8 mouse cellular contexts compared by ENCODE assay signal in genomic region chr17:28327673-28328325, GRCm38 (mm10). TPM values are rescaled to one million over a fixed set of nuclear protein-coding genes. Genes with fewer than 3 reads are reported as not detected.
DNase-seq lines count a peak whose midpoint lies in the region; ATAC-seq lines count a peak whose summit lies in the region.

No protein-coding gene starts in this region.

- peak overlapping the region; percentile 86 for H3K4me3 ChIP-seq in forebrain, embryonic 13.5 days
- H3K4me3 ChIP-seq in midbrain, embryonic 10.5 days, result peak overlapping the region; percentile 100

- DNase-seq in layer of hippocampus, adult 11-12 months (ENCODE audit: low spot score), result peak; percentile 55
- no peak for DNase-seq in layer of hippocampus, postnatal 36 days
- peak; percentile 59 for DNase-seq in ZHBTc4 (ENCODE audit: low read depth, low spot score)
- peak; percentile 74 for DNase-seq in kidney, postnatal 14 days
- no peak for DNase-seq in midbrain, embryonic 10.5 days (ENCODE audit: low spot score)
- DNase-seq in thymus, postnatal 14 days, result no peak

- peak; percentile 50 for ATAC-seq in forebrain, embryonic 13.5 days
- no peak for ATAC-seq in activated CD4-positive, CD25-positive, alpha-beta regulatory T cell, adult 4 months

- H3K36me3 ChIP-seq in forebrain, embryonic 13.5 days (ENCODE audit: poor library complexity, severe bottlenecking), result peaks cover 52% of the 10 kb centered on the region
- H3K36me3 ChIP-seq in midbrain, embryonic 10.5 days, result peaks cover 80% of the 10 kb centered on the region

- no peaks in the 10 kb centered on the region for H3K27me3 ChIP-seq in forebrain, embryonic 13.5 days
- H3K27me3 ChIP-seq in midbrain, embryonic 10.5 days (ENCODE audit: low read depth, poor library complexity, severe bottlenecking), result no peaks in the 10 kb centered on the region

- H3K9me3 ChIP-seq in forebrain, embryonic 13.5 days (replicated peaks), result no peaks in the 10 kb centered on the region
- peaks cover 7% of the 10 kb centered on the region for H3K9me3 ChIP-seq in midbrain, embryonic 10.5 days (replicated peaks)

- peak overlapping the region; percentile 95 for H3K27ac ChIP-seq in forebrain, embryonic 13.5 days
- peak overlapping the region; percentile 97 for H3K27ac ChIP-seq in midbrain, embryonic 10.5 days (replicated peaks)

- peaks cover 29% of the 10 kb centered on the region for H3K4me1 ChIP-seq in forebrain, embryonic 13.5 days
- peaks cover 45% of the 10 kb centered on the region for H3K4me1 ChIP-seq in midbrain, embryonic 10.5 days

- H3K4me2 ChIP-seq in forebrain, embryonic 13.5 days, result peak overlapping the region; percentile 98

- H3K9ac ChIP-seq in forebrain, embryonic 13.5 days, result peak overlapping the region; percentile 99

- 11% methylated on average over 22 of the region's 22 CpGs for WGBS in forebrain, embryonic 13.5 days
- 11% methylated on average over 22 of the region's 22 CpGs for WGBS in midbrain, embryonic 10.5 days

RNA-seq across cellular contexts. Expression of gene Rpl10a, which starts 0.5 kb away (rescaled TPM):
- total RNA-seq in layer of hippocampus, postnatal 36 days (2021), result 100 to 1,000 TPM; 342 TPM
- 444 and 501 TPM in 2 replicates for polyA plus RNA-seq in forebrain, embryonic 13.5 days (2015; fragmentation: Nextera tagmentation; extraction: Ambion mirVana)
- polyA plus RNA-seq in midbrain, embryonic 10.5 days (2016; fragmentation: Nextera tagmentation; extraction: Ambion mirVana), result 426 and 489 TPM in 2 replicates
- polyA plus RNA-seq in activated CD4-positive, CD25-positive, alpha-beta regulatory T cell, adult 4 months (2017; shearing (Covaris generic)), result 1,000 to 10,000 TPM in 1 of 2 experiments, 100 to 1,000 TPM in 1; 852 to 1,030 TPM

RNA-seq across cellular contexts. Expression of gene Fance, which starts 14.5 kb away (rescaled TPM):
- 10 to 100 TPM; 25.2 to 27.9 TPM for total RNA-seq in layer of hippocampus, postnatal 36 days (2021)
- polyA plus RNA-seq in forebrain, embryonic 13.5 days (2015; fragmentation: Nextera tagmentation; extraction: Ambion mirVana), result 22.6 and 24.6 TPM in 2 replicates
- polyA plus RNA-seq in midbrain, embryonic 10.5 days (2016; fragmentation: Nextera tagmentation; extraction: Ambion mirVana), result 28.2 and 30.8 TPM in 2 replicates
- polyA plus RNA-seq in activated CD4-positive, CD25-positive, alpha-beta regulatory T cell, adult 4 months (2017; shearing (Covaris generic)), result 1 to 10 TPM; 3.4 to 6.4 TPM

RNA-seq across cellular contexts. Expression of gene Tead3, which starts 22.8 kb away (rescaled TPM):
- 1 to 10 TPM; 1.7 to 3.7 TPM for total RNA-seq in layer of hippocampus, postnatal 36 days (2021)
- 2.4 and 2.8 TPM in 2 replicates for polyA plus RNA-seq in forebrain, embryonic 13.5 days (2015; fragmentation: Nextera tagmentation; extraction: Ambion mirVana)
- 5.0 and 5.2 TPM in 2 replicates for polyA plus RNA-seq in midbrain, embryonic 10.5 days (2016; fragmentation: Nextera tagmentation; extraction: Ambion mirVana)
- polyA plus RNA-seq in activated CD4-positive, CD25-positive, alpha-beta regulatory T cell, adult 4 months (2017; shearing (Covaris generic)), result not detected

RNA-seq across cellular contexts. Expression of gene Tulp1, which starts 37.2 kb away (rescaled TPM):
- not detected for total RNA-seq in layer of hippocampus, postnatal 36 days (2021)
- polyA plus RNA-seq in forebrain, embryonic 13.5 days (2015; fragmentation: Nextera tagmentation; extraction: Ambion mirVana), result 1.4 and 1.7 TPM in 2 replicates
- polyA plus RNA-seq in midbrain, embryonic 10.5 days (2016; fragmentation: Nextera tagmentation; extraction: Ambion mirVana), result 2.8 and 5.0 TPM in 2 replicates
- not detected for polyA plus RNA-seq in activated CD4-positive, CD25-positive, alpha-beta regulatory T cell, adult 4 months (2017; shearing (Covaris generic))

Comparison
In these comparisons a context has a peak if more than half of its experiments do, and no peak if none do; other contexts are left out.
1. DNase-seq: peak in layer of hippocampus, adult 11-12 months (single experiment), ZHBTc4 (single experiment) and kidney, postnatal 14 days (single experiment); none in layer of hippocampus, postnatal 36 days (0 of 2), midbrain, embryonic 10.5 days (single experiment) and thymus, postnatal 14 days (single experiment).